Mouse (Mus musculus) adrenal gland, adult (tissue): ENCODE data around the gene Cxcl9.

ENCODE experiments used
- DNase-seq, 2 experiments: peaks; one replicate each; pipeline ENCODE4 v3.0.0; 2022 to 2023; ENCODE audit warnings: low spot score in 1 of 2; ENCODE audit not compliant: inconsistent age in 2 of 2

Gene Cxcl9

GRCm38 (mm10) chr5:92340606-92341005 lies 12.7 kb upstream of the Cxcl9 start:
- peak in 1 of 2 experiments; percentile 32 for DNase-seq

GRCm38 (mm10) chr5:92336743-92337142 lies 8.9 kb upstream of the Cxcl9 start:
- no peak for DNase-seq

GRCm38 (mm10) chr5:92332359-92332840 lies 4.5 kb upstream of the Cxcl9 start:
- peak; percentile 42 to 86 for DNase-seq

GRCm38 (mm10) chr5:92331635-92332338 lies 3.9 kb upstream of the Cxcl9 start, which contains the start of gene Art3:
Art3 (plus strand) TSS chr5:92331827.
- DNase-seq: peak in 1 of 2 experiments; percentile 49

- no peak for DNase-seq
These were observed 3.2 kb upstream of the Cxcl9 start for GRCm38 (mm10) chr5:92331122-92331521.

- DNase-seq: no peak
These were observed 512 bp downstream of the Cxcl9 start for GRCm38 (mm10) chr5:92327367-92327766.

GRCm38 (mm10) chr5:92323264-92323663 lies 4.6 kb downstream of the Cxcl9 start:
- peak in 1 of 2 experiments; percentile 74 for DNase-seq

GRCm38 (mm10) chr5:92322612-92323011 lies 5.3 kb downstream of the Cxcl9 start:
- peak in 1 of 2 experiments; percentile 46 for DNase-seq

GRCm38 (mm10) chr5:92321631-92322400 lies 6.1 kb downstream of the Cxcl9 start:
- peak in 1 of 2 experiments; percentile 55 for DNase-seq

- no peak for DNase-seq
These were observed 9.3 kb downstream of the Cxcl9 start for GRCm38 (mm10) chr5:92318596-92318995.

- no peak for DNase-seq
These were observed 9.8 kb downstream of the Cxcl9 start for GRCm38 (mm10) chr5:92318119-92318518.

GRCm38 (mm10) chr5:92313776-92314175 lies 14.1 kb downstream of the Cxcl9 start:
- no peak for DNase-seq

- peak; percentile 79 to 96 for DNase-seq
These were observed 15.7 kb downstream of the Cxcl9 start for GRCm38 (mm10) chr5:92312046-92312715.

GRCm38 (mm10) chr5:92309681-92310511 lies 18.0 kb downstream of the Cxcl9 start, which contains the start of gene Sdad1:
Sdad1 (minus strand) TSS chr5:92310479.
- DNase-seq: peak; percentile 94 to 98

GRCm38 (mm10) chr5:92304291-92304690 lies 23.6 kb downstream of the Cxcl9 start:
- peak; percentile 37 to 64 for DNase-seq

- peak in 1 of 2 experiments; percentile 49 for DNase-seq
These were observed 25.6 kb downstream of the Cxcl9 start for GRCm38 (mm10) chr5:92302149-92302840.

- DNase-seq: peak; percentile 35 to 59
These were observed 33.4 kb downstream of the Cxcl9 start for GRCm38 (mm10) chr5:92294525-92294924.

GRCm38 (mm10) chr5:92291652-92292414 lies 36.0 kb downstream of the Cxcl9 start:
- DNase-seq: no peak

GRCm38 (mm10) chr5:92287840-92288239 lies 40.0 kb downstream of the Cxcl9 start:
- DNase-seq: no peak
